Mouse (Mus musculus): ENCODE measurements at regions not wholly inside any gene's neighbourhood (a gene's known extent, or its start where the extent isn't known, plus 50 kb on each side); places are given as distances from the start of the nearest gene placed in this dataset.

DNA sequence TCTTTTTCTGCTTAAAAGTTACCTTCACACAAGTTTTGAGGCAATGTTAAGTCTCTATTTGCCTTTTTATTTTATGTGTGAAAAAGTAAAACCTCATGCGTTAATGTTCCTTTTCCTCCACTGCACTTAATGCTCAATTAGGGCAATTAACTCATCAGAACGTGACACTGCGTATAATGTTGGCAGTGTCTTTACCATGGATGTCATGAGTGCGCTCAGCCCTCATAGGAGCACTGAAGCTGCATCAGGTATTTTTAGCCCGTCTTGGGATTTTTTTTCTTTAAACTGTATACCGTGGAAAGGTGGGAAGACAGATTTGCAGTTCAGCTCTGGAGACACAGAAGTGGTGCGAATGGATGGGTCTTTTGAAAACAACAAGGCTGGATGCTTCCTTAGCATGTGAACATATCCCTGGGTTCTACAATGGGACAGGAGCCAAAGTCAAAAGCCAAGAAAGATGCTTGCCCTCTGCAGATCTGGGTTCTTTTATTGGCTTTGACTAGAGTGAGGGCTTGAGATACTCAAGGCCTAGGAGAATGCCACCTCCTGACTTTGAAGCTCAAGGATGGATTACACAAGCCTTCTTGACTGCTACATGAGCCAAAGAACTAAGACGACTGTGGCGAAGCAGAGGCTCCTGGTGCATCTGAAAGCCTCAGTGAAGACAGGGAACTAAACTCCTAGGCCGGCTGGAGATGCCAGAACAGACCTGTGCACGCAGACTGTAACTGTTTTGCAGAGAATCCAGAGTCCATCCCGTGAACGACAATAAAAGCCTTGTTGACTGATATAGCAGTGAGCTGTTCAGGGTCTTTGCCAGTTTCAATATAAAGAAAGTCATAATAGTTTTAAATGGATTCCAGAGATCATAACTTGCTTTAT is 262.9 kb upstream of the Emcn start:
- Histone ChIP-seq H3K36me3 (ENCODE audit: control insufficient read depth, insufficient read depth, low read length) (no peaks in the 10 kb centered on the region), H3K4me3 (ENCODE audit: low read depth, low read length) (no peak overlapping the region), H3K27me3 (ENCODE audit: control insufficient read depth, insufficient read depth, low read length) (no peaks in the 10 kb centered on the region), H3K27ac (ENCODE audit: low read length) (no peak overlapping the region), H3K9me3 (ENCODE audit: control insufficient read depth, low read depth, low read length) (no peaks in the 10 kb centered on the region), H3K4me1 (ENCODE audit: control insufficient read depth, insufficient read depth, low read length) (no peaks in the 10 kb centered on the region), H3K9ac (replicated peaks; ENCODE audit: low read depth, low read length) (no peak overlapping the region), H3K4me2 (replicated peaks; ENCODE audit: low read depth, low read length) (no peak overlapping the region)
- no peak for ATAC-seq (ENCODE audit: insufficient number of reproducible peaks, insufficient read depth, low FRiP score, low read depth)
- 86% methylated on average over 13 of the region's 13 CpGs for WGBS

DNA sequence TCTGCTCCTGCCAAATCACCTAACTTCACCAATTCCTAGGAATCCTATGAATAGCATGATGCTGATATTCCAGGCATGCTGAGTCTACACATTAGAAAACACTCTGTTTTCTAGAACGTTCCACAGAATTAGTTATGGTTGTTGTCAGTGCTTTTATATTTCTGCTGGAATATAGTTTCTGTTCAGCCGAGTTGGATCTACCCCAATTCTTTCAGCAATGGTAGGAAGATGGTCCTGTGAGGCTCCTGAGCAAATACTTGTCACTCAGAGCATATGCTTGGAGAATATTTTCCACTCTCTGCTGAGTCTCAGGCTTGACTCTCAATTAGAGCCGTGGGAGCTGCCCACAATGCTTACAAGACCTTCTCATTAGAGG is 262.3 kb upstream of the Emcn start:
- WGBS: 89% methylated on average over 3 of the region's 3 CpGs
- H3K4me1 ChIP-seq (ENCODE audit: control insufficient read depth, insufficient read depth, low read length): no peaks in the 10 kb centered on the region
- no peaks in the 10 kb centered on the region for H3K36me3 ChIP-seq (ENCODE audit: control insufficient read depth, insufficient read depth, low read length)
- H3K4me3 ChIP-seq (ENCODE audit: low read depth, low read length): no peak overlapping the region
- H3K4me2 ChIP-seq (replicated peaks; ENCODE audit: low read depth, low read length): no peak overlapping the region
- H3K9me3 ChIP-seq (ENCODE audit: control insufficient read depth, low read depth, low read length): no peaks in the 10 kb centered on the region
- no peak overlapping the region for H3K27ac ChIP-seq (ENCODE audit: low read length)
- no peaks in the 10 kb centered on the region for H3K27me3 ChIP-seq (ENCODE audit: control insufficient read depth, insufficient read depth, low read length)
- ATAC-seq (ENCODE audit: insufficient number of reproducible peaks, insufficient read depth, low FRiP score, low read depth): no peak
- no peak overlapping the region for H3K9ac ChIP-seq (replicated peaks; ENCODE audit: low read depth, low read length)

DNA sequence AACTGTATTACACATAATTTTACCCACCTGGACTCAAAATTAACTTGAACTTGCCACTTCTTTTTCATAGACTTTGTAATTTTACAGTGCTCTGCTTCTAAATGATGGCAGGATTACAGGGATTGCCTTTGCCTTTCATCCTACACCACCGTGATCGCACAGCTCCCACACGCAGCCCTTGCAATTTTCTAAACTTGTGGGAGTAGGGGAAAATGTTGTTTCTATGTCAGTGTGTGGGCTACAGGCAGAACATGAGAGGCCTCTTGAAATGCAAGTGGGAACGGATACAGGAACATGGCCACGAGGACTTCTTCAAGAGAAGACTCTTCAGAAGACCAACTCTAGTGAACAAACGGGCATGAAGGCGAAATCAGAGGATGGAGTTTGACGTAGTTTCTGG is 254.0 kb upstream of the Emcn start:
- WGBS: 87% methylated on average over 8 of the region's 8 CpGs
- H3K27ac ChIP-seq (ENCODE audit: low read length): no peak overlapping the region

DNA sequence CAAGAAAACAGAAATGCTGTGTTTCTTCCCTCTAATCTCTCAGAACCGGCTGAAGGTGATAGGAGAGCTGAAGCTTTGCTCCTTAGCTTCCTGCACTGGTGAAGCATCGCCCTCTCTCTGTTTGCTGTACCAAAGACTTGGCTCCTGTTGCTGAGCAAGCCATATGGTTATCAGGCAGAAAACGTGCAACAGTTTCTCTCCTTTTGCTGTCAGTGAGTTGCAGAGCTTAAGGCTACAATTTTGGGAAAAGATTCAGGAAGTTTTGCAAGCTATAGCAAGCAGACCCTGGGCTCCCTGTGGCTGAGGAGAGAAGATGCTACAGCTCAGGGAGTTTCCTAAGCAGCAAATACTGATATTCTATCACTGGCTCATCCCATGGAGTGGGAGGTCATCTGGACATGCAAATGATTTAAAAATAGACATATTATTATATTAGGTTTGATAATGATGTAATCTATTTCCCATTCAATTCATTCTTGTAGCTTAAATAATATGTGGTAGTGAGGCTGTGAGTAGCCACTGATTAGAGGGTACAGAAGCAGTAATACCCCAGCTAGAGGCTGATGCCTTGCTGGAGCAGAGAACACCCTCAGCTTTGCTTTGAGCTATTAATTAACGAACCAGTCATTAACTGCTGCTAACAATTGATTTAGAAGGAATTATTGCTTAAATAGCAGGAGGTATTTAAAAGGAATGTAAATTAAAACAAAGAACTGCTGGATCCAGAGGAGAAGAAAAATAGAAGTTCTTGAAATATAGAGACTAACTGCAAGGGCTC is 240.1 kb upstream of the Emcn start:
- Histone ChIP-seq H3K9me3 (ENCODE audit: control insufficient read depth, low read depth, low read length) (no peaks in the 10 kb centered on the region), H3K4me1 (ENCODE audit: control insufficient read depth, insufficient read depth, low read length) (no peaks in the 10 kb centered on the region), H3K27ac (ENCODE audit: low read length) (no peak overlapping the region), H3K27me3 (ENCODE audit: control insufficient read depth, insufficient read depth, low read length) (no peaks in the 10 kb centered on the region), H3K4me3 (ENCODE audit: low read depth, low read length) (no peak overlapping the region), H3K9ac (replicated peaks; ENCODE audit: low read depth, low read length) (no peak overlapping the region), H3K36me3 (ENCODE audit: control insufficient read depth, insufficient read depth, low read length) (no peaks in the 10 kb centered on the region), H3K4me2 (replicated peaks; ENCODE audit: low read depth, low read length) (no peak overlapping the region)
- WGBS: 53% methylated on average over 4 of the region's 4 CpGs
- ATAC-seq (ENCODE audit: insufficient number of reproducible peaks, insufficient read depth, low FRiP score, low read depth): no peak

More for the DNA sequence above, 254.0 kb upstream of the Emcn start:
- Histone ChIP-seq H3K4me2 (replicated peaks; ENCODE audit: low read depth, low read length) (no peak overlapping the region), H3K4me3 (ENCODE audit: low read depth, low read length) (no peak overlapping the region), H3K9ac (replicated peaks; ENCODE audit: low read depth, low read length) (no peak overlapping the region), H3K27me3 (ENCODE audit: control insufficient read depth, insufficient read depth, low read length) (no peaks in the 10 kb centered on the region), H3K9me3 (ENCODE audit: control insufficient read depth, low read depth, low read length) (no peaks in the 10 kb centered on the region), H3K36me3 (ENCODE audit: control insufficient read depth, insufficient read depth, low read length) (no peaks in the 10 kb centered on the region), H3K4me1 (ENCODE audit: control insufficient read depth, insufficient read depth, low read length) (no peaks in the 10 kb centered on the region)
- no peak for ATAC-seq (ENCODE audit: insufficient number of reproducible peaks, insufficient read depth, low FRiP score, low read depth)

DNA sequence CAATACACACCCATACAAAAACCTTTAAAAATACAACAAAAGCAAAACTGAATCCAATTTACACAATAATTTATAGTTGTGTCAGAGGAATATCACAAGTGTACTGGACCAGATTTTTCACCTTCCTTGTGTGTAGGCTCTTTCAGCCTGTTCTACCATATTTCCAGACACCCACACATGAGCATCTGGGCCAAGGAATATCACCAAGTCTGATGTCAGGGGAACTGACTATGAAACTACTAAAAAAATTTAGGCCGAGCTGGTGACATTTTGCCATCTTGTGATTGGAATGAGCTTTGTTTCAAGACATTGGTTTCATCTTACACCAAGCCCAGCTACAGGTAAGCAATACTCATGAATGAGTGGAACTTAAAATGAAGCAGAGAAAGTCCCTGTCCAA is 234.9 kb upstream of the Emcn start:
- no peak for ATAC-seq (ENCODE audit: insufficient number of reproducible peaks, insufficient read depth, low FRiP score, low read depth)
- 87% methylated on average over 1 of the region's 1 CpGs for WGBS
- no peak overlapping the region for H3K4me3 ChIP-seq (ENCODE audit: low read depth, low read length)
- H3K9me3 ChIP-seq (ENCODE audit: control insufficient read depth, low read depth, low read length): no peaks in the 10 kb centered on the region
- H3K4me2 ChIP-seq (replicated peaks; ENCODE audit: low read depth, low read length): no peak overlapping the region
- H3K36me3 ChIP-seq (ENCODE audit: control insufficient read depth, insufficient read depth, low read length): no peaks in the 10 kb centered on the region
- H3K4me1 ChIP-seq (ENCODE audit: control insufficient read depth, insufficient read depth, low read length): no peaks in the 10 kb centered on the region
- no peaks in the 10 kb centered on the region for H3K27me3 ChIP-seq (ENCODE audit: control insufficient read depth, insufficient read depth, low read length)
- no peak overlapping the region for H3K9ac ChIP-seq (replicated peaks; ENCODE audit: low read depth, low read length)
- H3K27ac ChIP-seq (ENCODE audit: low read length): no peak overlapping the region

DNA sequence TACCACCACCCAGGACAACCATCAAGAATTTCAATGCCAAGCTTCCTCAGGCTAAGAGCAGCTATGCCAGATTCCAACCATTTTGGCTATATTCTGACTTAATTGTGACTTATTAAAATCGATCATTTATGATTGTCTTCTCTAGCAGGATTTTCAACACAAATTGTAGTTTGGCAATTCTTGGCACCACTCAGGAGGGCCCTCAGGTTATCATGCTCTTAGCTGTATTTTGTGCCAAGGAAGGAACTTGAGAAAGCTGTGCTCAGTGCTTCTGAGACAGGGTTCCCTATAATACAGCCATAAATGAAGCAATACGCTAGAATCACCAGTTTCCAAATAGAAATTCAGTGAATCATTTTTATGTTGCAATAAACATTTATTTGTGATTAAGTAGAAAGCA is 232.7 kb upstream of the Emcn start:
- no peak overlapping the region for H3K4me3 ChIP-seq (ENCODE audit: low read depth, low read length)
- WGBS: 94% methylated on average over 2 of the region's 2 CpGs
- no peak for ATAC-seq (ENCODE audit: insufficient number of reproducible peaks, insufficient read depth, low FRiP score, low read depth)
- H3K4me1 ChIP-seq (ENCODE audit: control insufficient read depth, insufficient read depth, low read length): no peaks in the 10 kb centered on the region
- H3K9ac ChIP-seq (replicated peaks; ENCODE audit: low read depth, low read length): no peak overlapping the region
- no peaks in the 10 kb centered on the region for H3K36me3 ChIP-seq (ENCODE audit: control insufficient read depth, insufficient read depth, low read length)
- H3K27me3 ChIP-seq (ENCODE audit: control insufficient read depth, insufficient read depth, low read length): no peaks in the 10 kb centered on the region
- H3K9me3 ChIP-seq (ENCODE audit: control insufficient read depth, low read depth, low read length): no peaks in the 10 kb centered on the region
- no peak overlapping the region for H3K27ac ChIP-seq (ENCODE audit: low read length)
- H3K4me2 ChIP-seq (replicated peaks; ENCODE audit: low read depth, low read length): no peak overlapping the region

DNA sequence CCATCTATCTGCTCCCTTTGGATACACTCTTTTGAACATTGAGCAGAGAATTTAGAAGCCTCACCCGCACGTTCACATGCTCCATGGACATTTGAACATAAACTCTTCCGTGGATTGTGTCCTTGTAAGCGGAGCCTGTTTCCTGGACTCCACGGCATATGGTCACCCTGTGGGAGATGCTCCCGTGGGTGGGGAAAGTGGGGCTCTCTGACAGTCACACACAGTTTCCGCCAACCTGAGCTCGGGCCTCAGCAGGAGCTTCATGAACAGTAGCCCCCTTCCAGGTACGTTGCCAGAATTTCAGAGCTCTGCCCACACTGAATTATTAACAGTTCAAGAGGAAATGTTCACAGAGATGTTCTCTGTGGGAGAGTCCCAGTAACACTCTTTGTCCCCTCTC is 231.1 kb upstream of the Emcn start:
- no peak for ATAC-seq (ENCODE audit: insufficient number of reproducible peaks, insufficient read depth, low FRiP score, low read depth)
- no peak overlapping the region for H3K4me2 ChIP-seq (replicated peaks; ENCODE audit: low read depth, low read length)
- WGBS: 90% methylated on average over 9 of the region's 9 CpGs

DNA sequence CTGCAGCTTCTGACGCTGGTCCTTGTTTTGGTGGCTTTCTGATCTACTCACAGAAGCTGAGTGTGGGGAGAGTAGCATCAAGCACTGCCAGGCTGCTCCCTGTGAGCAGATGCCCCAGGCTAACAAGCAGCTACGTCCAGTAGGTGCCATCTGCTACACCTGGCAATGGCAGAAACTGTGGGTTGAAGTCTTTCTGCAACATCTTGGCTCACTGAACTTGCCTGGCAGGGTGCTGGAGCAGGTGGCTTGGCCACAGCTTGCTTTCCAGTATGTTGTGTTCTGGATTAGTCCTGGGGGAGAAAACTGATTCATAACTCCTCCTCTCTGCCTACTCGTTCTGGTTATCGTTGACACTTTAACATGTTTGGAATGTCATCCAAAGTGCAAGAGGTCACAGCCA is 230.4 kb upstream of the Emcn start:
- no peak overlapping the region for H3K27ac ChIP-seq (ENCODE audit: low read length)
- WGBS: 70% methylated on average over 4 of the region's 4 CpGs
- no peak overlapping the region for H3K9ac ChIP-seq (replicated peaks; ENCODE audit: low read depth, low read length)
- no peaks in the 10 kb centered on the region for H3K36me3 ChIP-seq (ENCODE audit: control insufficient read depth, insufficient read depth, low read length)
- H3K4me2 ChIP-seq (replicated peaks; ENCODE audit: low read depth, low read length): no peak overlapping the region
- no peak overlapping the region for H3K4me3 ChIP-seq (ENCODE audit: low read depth, low read length)
- no peaks in the 10 kb centered on the region for H3K9me3 ChIP-seq (ENCODE audit: control insufficient read depth, low read depth, low read length)
- no peaks in the 10 kb centered on the region for H3K4me1 ChIP-seq (ENCODE audit: control insufficient read depth, insufficient read depth, low read length)
- ATAC-seq (ENCODE audit: insufficient number of reproducible peaks, insufficient read depth, low FRiP score, low read depth): no peak
- H3K27me3 ChIP-seq (ENCODE audit: control insufficient read depth, insufficient read depth, low read length): no peaks in the 10 kb centered on the region

More for the DNA sequence above, 231.1 kb upstream of the Emcn start:
- no peaks in the 10 kb centered on the region for H3K36me3 ChIP-seq (ENCODE audit: control insufficient read depth, insufficient read depth, low read length)
- no peaks in the 10 kb centered on the region for H3K9me3 ChIP-seq (ENCODE audit: control insufficient read depth, low read depth, low read length)
- no peaks in the 10 kb centered on the region for H3K4me1 ChIP-seq (ENCODE audit: control insufficient read depth, insufficient read depth, low read length)
- H3K27me3 ChIP-seq (ENCODE audit: control insufficient read depth, insufficient read depth, low read length): no peaks in the 10 kb centered on the region
- no peak overlapping the region for H3K4me3 ChIP-seq (ENCODE audit: low read depth, low read length)
- H3K27ac ChIP-seq (ENCODE audit: low read length): no peak overlapping the region
- H3K9ac ChIP-seq (replicated peaks; ENCODE audit: low read depth, low read length): no peak overlapping the region

Data from stomach, embryonic 14.5 days (tissue).